Mouse (Mus musculus) intestine, embryonic 15.5 days (tissue): Measurements from ENCODE around the gene Slc7a11. TPM values are rescaled to one million over a fixed set of nuclear protein-coding genes. Genes with fewer than 3 reads are reported as not detected.

Source experiments
- ATAC-seq: fragments of 200-750 bp; cut with Nextera tagmentation; 2 replicates; pipeline ENCODE4 v1.8.0; 2017; ENCODE audit warnings: moderate TSS enrichment, moderate library complexity
- H3K27ac ChIP-seq: fragments of 300-500 bp; sonication (generic); 2 replicates; pipeline ENCODE4 v1.5.1; 2015; ENCODE audit warnings: mild to moderate bottlenecking, inconsistent platforms
- H3K27me3 ChIP-seq: fragments of 300-500 bp; sonication (generic); replicated peaks from 2 replicates; pipeline ENCODE4 v1.6.1; 2015; ENCODE audit warnings: inconsistent platforms
- H3K36me3 ChIP-seq: fragments of 300-500 bp; sonication (generic); 2 replicates; pipeline ENCODE4 v1.6.1; 2015; ENCODE audit warnings: inconsistent platforms
- H3K4me1 ChIP-seq: fragments of 300-500 bp; sonication (generic); replicated peaks from 2 replicates; pipeline ENCODE4 v1.6.1; 2015; ENCODE audit warnings: inconsistent platforms
- H3K4me2 ChIP-seq: fragments of 300-500 bp; sonication (generic); replicated peaks from 2 replicates; pipeline ENCODE4 v1.6.1; 2015; ENCODE audit warnings: mild to moderate bottlenecking, inconsistent platforms
- H3K4me3 ChIP-seq: fragments of 300-500 bp; sonication (generic); replicated peaks from 2 replicates; pipeline ENCODE4 v1.5.1; 2015; ENCODE audit warnings: inconsistent platforms
- H3K9ac ChIP-seq: fragments of 300-500 bp; sonication (generic); 2 replicates; pipeline ENCODE4 v1.6.1; 2015; ENCODE audit warnings: inconsistent platforms
- H3K9me3 ChIP-seq: fragments of 300-500 bp; sonication (generic); 2 replicates; pipeline ENCODE4 v1.6.1; 2016; ENCODE audit warnings: inconsistent platforms
- WGBS: fragments of 180-500 bp; shearing (Covaris S2); methylation state at CpG from one replicate; pipeline ENCODE4 v1.1.7; 2015; 5-methylcytosine and 5-hydroxymethylcytosine counted together
- polyA plus RNA-seq: library from polyadenylated mRNA; unstranded; fragments of >200 nt; fragmentation: Nextera tagmentation; extraction: Ambion mirVana; gene quantifications from 2 replicates; pipeline ENCODE4 v1.2.1, GENCODE M21; 2015

Slc7a11 gene
- polyA plus RNA-seq, 1 experiment from 2014 or later, result 0.14 TPM

DNA sequence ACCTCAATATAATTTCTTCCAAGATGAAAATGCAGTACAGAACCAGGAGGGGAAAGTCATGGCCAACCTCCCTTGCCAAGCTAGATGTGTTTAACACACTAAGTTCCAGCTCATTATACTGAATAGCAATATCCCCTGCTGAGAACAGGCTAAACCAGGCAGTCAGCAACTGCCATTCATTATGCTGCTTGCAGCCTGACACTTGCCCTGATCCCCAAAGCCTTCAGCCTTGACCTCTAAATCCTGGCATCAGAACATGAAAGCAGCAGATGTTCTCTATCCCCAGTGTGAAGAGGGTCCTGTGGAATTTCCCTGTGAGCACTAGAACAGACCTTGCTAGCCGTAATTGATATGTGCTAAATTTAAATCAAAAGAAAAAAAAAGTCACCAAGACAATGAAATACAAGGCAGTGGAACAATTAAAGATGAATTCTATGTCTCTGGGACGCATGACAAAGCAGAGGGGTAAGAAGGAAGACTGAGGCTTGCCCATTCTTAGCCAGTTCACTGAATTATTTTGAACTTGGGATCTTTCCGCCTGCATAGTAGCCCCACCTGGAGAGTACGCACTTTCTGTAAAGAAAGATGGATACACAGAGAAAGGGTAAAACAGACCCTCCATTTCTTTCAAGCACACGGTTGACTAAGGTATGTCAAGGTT lies 56.7 kb downstream of the Slc7a11 start:
- no peak for ATAC-seq
- H3K9ac ChIP-seq, result no peak overlapping the region
- WGBS, result 81% methylated on average over 5 of the region's 5 CpGs
- H3K9me3 ChIP-seq, result no peaks in the 10 kb centered on the region
- H3K4me2 ChIP-seq, result no peak overlapping the region
- no peaks in the 10 kb centered on the region for H3K27me3 ChIP-seq
- no peak overlapping the region for H3K27ac ChIP-seq
- no peak overlapping the region for H3K4me3 ChIP-seq
- H3K36me3 ChIP-seq, result no peaks in the 10 kb centered on the region
- peaks cover 6% of the 10 kb centered on the region; the same call in 1 of the 2 replicates for H3K4me1 ChIP-seq

DNA sequence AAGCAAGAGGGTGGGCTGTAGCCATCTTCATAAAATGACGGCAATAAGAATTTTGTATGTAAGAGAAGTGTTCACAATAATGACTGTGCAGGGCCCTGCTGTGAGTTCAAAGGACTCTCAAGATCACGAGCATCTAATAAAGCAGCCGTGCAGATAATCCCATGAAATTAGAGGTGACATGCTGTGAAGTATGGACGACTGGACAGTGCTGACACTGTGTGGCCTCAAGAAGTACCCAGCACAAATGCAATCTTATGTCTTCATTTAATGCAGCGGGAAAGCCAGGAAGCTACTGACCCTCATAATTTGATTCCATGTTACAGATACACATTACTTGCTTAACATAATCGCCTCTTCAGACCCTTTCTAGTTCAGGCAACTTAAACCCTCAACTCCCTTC lies 57.3 kb downstream of the Slc7a11 start:
- Histone ChIP-seq H3K9ac (no peak overlapping the region), H3K4me1 (peaks cover 6% of the 10 kb centered on the region; the same call in 1 of the 2 replicates), H3K4me2 (no peak overlapping the region), H3K36me3 (no peaks in the 10 kb centered on the region), H3K9me3 (no peaks in the 10 kb centered on the region), H3K4me3 (no peak overlapping the region), H3K27me3 (no peaks in the 10 kb centered on the region), H3K27ac (no peak overlapping the region)
- 85% methylated on average over 6 of the region's 6 CpGs for WGBS
- no peak for ATAC-seq

DNA sequence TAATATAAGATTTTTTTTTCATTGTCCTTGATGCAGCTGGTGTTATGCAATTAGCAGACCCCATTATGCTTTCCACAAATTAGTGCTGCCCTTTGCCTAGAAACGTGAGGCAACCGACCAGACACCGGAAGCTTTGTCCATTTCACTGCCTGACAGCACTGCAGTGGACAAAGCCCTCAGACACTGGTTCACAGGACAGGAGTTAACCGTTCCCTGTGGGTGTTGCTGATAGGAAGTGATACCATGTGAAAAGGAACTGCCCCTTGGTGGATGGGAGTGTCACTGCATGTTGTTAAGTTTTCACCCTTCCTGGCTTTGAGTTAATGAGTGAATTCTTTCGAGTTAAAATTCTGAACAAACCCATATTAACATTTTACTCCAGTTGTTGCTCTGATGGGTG lies 60.7 kb downstream of the Slc7a11 start:
- H3K4me3 ChIP-seq, result no peak overlapping the region
- H3K36me3 ChIP-seq, result no peaks in the 10 kb centered on the region
- WGBS, result 46% methylated on average over 5 of the region's 5 CpGs
- H3K27me3 ChIP-seq, result no peaks in the 10 kb centered on the region
- H3K9me3 ChIP-seq, result no peaks in the 10 kb centered on the region
- H3K27ac ChIP-seq, result no peak overlapping the region
- no peak overlapping the region for H3K4me2 ChIP-seq
- peak; percentile 49; the same call in 1 of the 2 replicates for ATAC-seq
- H3K9ac ChIP-seq, result no peak overlapping the region
- peaks cover 6% of the 10 kb centered on the region; the same call in 1 of the 2 replicates for H3K4me1 ChIP-seq

DNA sequence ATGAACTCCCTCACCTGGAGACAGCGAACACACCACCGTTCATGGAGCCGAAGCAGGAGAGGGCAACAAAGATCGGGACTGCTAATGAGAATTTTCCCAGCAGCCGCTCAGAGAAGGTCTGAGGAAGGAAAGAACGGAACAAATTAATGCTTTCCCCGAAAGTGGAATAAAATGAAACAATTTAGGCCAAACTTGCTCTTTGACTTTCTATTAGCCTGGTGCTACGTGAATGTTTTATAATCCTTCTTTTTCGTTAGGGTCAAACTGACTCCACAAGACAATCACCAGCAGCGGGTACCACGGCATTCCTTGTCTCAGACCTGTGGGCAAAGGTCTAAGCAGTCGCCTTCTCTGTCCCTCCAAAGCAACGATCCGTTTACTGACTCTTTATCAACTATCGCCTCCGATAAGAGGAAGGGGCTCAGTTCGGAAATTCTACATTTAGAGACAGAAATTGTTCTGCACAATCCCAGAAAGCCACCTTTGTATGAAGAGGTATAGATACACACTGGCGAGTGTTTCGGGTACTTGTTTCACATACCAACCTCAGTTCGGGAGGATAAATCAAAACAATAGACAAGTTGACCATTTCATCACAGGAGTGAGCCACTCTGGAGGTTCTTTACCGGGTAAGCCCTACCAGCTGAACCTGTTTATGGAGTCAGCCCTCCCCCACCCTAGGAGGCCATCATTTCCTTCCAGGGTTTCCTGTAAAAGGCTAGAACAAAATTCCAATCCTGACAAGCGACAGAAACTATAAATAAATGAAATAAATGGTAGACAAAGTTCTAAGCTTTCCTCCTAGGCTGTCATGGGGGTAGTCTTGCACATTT lies 61.3 kb downstream of the Slc7a11 start:
- peak; percentile 76 for ATAC-seq
- H3K9ac ChIP-seq, result no peak overlapping the region; the same call in 1 of the 2 replicates

GRCm38 (mm10) chr3:50381160-50381860 lies 62.1 kb downstream of the Slc7a11 start:
- H3K9me3 ChIP-seq, result no peaks in the 10 kb centered on the region
- H3K4me3 ChIP-seq, result peak overlapping the region; percentile 34
- WGBS, result 18% methylated on average over 10 of the region's 10 CpGs
- ATAC-seq, result peak; percentile 91
- H3K36me3 ChIP-seq, result no peaks in the 10 kb centered on the region
- H3K4me2 ChIP-seq, result peak overlapping the region; percentile 63
- no peak overlapping the region; the same call in 1 of the 2 replicates for H3K9ac ChIP-seq
- no peak overlapping the region for H3K27ac ChIP-seq
- peaks cover 6% of the 10 kb centered on the region; the same call in 1 of the 2 replicates for H3K4me1 ChIP-seq
- no peaks in the 10 kb centered on the region for H3K27me3 ChIP-seq

More for the DNA sequence above, 61.3 kb downstream of the Slc7a11 start:
- H3K4me2 ChIP-seq, result peak overlapping the region; percentile 63
- no peaks in the 10 kb centered on the region for H3K36me3 ChIP-seq
- H3K9me3 ChIP-seq, result no peaks in the 10 kb centered on the region
- WGBS, result 25% methylated on average over 22 of the region's 22 CpGs
- H3K4me3 ChIP-seq, result peak overlapping the region; percentile 34
- no peak overlapping the region for H3K27ac ChIP-seq
- peaks cover 6% of the 10 kb centered on the region; the same call in 1 of the 2 replicates for H3K4me1 ChIP-seq
- no peaks in the 10 kb centered on the region for H3K27me3 ChIP-seq

DNA sequence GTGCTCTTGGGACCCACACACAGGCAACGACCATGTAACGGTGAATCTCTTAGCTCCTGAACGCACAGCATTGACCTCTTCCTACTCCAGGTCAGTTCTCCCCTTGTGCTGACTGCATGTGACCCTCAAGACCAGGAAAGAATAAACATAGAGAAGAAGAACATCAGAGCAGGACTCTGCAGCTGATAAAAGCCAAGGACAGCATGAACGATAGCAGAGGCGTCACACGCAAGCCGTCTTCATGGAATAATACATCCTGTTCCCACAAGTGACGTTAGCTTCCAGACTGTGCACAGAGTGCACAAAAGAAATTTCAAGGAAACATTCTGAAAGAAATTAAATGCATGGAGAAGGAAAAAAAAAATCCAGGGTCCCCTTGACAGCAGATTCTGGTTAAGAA lies 63.5 kb downstream of the Slc7a11 start:
- H3K36me3 ChIP-seq, result no peaks in the 10 kb centered on the region
- H3K27me3 ChIP-seq, result no peaks in the 10 kb centered on the region
- no peak overlapping the region for H3K4me2 ChIP-seq
- no peak for ATAC-seq
- H3K27ac ChIP-seq, result no peak overlapping the region
- H3K9me3 ChIP-seq, result no peaks in the 10 kb centered on the region
- no peak overlapping the region for H3K9ac ChIP-seq
- 70% methylated on average over 8 of the region's 8 CpGs for WGBS
- H3K4me1 ChIP-seq, result peaks cover 6% of the 10 kb centered on the region; the same call in 1 of the 2 replicates
- H3K4me3 ChIP-seq, result no peak overlapping the region

GRCm38 (mm10) chr3:50375477-50375876 lies 67.9 kb downstream of the Slc7a11 start:
- Histone ChIP-seq H3K9ac (no peak overlapping the region), H3K4me3 (no peak overlapping the region), H3K9me3 (no peaks in the 10 kb centered on the region), H3K4me1 (no peaks in the 10 kb centered on the region), H3K36me3 (no peaks in the 10 kb centered on the region), H3K4me2 (no peak overlapping the region), H3K27me3 (no peaks in the 10 kb centered on the region), H3K27ac (no peak overlapping the region)
- ATAC-seq, result no peak

GRCm38 (mm10) chr3:50369791-50370190 lies 73.6 kb downstream of the Slc7a11 start:
- H3K27me3 ChIP-seq, result no peaks in the 10 kb centered on the region
- no peak overlapping the region for H3K4me3 ChIP-seq
- H3K36me3 ChIP-seq, result no peaks in the 10 kb centered on the region
- WGBS, result 81% methylated on average over 6 of the region's 6 CpGs
- no peaks in the 10 kb centered on the region for H3K9me3 ChIP-seq
- no peak overlapping the region for H3K4me2 ChIP-seq
- H3K27ac ChIP-seq, result no peak overlapping the region
- no peak for ATAC-seq
- H3K4me1 ChIP-seq, result no peaks in the 10 kb centered on the region
- H3K9ac ChIP-seq, result no peak overlapping the region

- Histone ChIP-seq H3K27ac (no peak overlapping the region), H3K9me3 (no peaks in the 10 kb centered on the region), H3K36me3 (no peaks in the 10 kb centered on the region), H3K4me2 (no peak overlapping the region), H3K27me3 (no peaks in the 10 kb centered on the region), H3K9ac (no peak overlapping the region), H3K4me1 (no peaks in the 10 kb centered on the region), H3K4me3 (no peak overlapping the region)
- WGBS, result 69% methylated on average over 3 of the region's 3 CpGs
- no peak for ATAC-seq
Observed at GRCm38 (mm10) chr3:50367175-50367574, 76.2 kb downstream of the Slc7a11 start.

DNA sequence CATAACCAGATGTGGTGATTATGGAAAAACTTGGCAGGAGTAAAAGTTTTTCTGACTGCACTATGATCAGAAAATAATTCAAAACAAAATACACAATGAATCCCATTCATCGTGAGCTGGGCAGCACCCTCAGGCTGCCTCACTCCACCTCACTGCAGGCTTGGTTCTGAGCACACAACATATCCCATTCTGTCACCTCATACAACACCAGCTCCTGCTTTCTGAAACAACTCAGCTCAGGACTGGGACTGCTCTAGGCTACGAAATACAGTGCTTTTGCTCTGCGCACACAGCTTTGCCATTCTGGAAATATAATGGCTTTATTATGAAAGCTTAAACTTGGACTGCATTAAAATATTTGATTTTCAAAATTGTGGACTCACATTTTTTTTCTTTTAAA lies 79.8 kb downstream of the Slc7a11 start:
- Histone ChIP-seq H3K4me1 (no peaks in the 10 kb centered on the region), H3K9me3 (no peaks in the 10 kb centered on the region), H3K4me3 (no peak overlapping the region), H3K36me3 (no peaks in the 10 kb centered on the region), H3K27me3 (no peaks in the 10 kb centered on the region), H3K4me2 (no peak overlapping the region), H3K27ac (no peak overlapping the region), H3K9ac (no peak overlapping the region)
- 82% methylated on average over 3 of the region's 3 CpGs for WGBS
- no peak for ATAC-seq

GRCm38 (mm10) chr3:50347081-50347480 lies 96.3 kb downstream of the Slc7a11 start:
- no peak overlapping the region for H3K27ac ChIP-seq
- H3K4me1 ChIP-seq, result no peaks in the 10 kb centered on the region
- H3K4me2 ChIP-seq, result no peak overlapping the region
- no peaks in the 10 kb centered on the region for H3K9me3 ChIP-seq
- H3K27me3 ChIP-seq, result no peaks in the 10 kb centered on the region
- ATAC-seq, result no peak
- 59% methylated on average over 1 of the region's 1 CpGs for WGBS
- H3K9ac ChIP-seq, result no peak overlapping the region
- H3K36me3 ChIP-seq, result no peaks in the 10 kb centered on the region
- no peak overlapping the region for H3K4me3 ChIP-seq

DNA sequence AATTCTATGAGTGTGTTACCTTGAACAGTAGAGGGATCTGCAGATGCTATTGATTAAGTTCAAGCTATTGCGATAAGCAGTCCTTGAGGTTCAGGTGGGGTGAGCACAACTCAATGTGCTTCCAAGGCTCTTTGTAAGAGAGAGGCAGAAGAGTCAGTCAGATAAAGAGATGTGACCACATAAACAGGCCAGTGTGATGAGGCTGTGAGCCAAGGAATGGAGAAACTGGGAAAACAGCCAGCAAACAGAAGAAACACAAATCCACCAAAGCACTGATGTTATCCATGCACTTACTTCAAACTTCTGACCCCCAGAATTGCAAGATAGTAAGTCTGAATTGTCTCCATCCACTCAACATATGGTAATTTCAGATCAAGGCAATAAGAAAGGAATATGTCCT lies 99.0 kb downstream of the Slc7a11 start:
- H3K9ac ChIP-seq, result no peak overlapping the region
- no peak overlapping the region for H3K4me2 ChIP-seq
- no peak overlapping the region for H3K4me3 ChIP-seq
- H3K4me1 ChIP-seq, result no peaks in the 10 kb centered on the region
- no peaks in the 10 kb centered on the region for H3K36me3 ChIP-seq
- ATAC-seq, result no peak
- H3K27ac ChIP-seq, result no peak overlapping the region
- H3K27me3 ChIP-seq, result no peaks in the 10 kb centered on the region
- WGBS, result 80% methylated on average over 1 of the region's 1 CpGs
- H3K9me3 ChIP-seq, result no peaks in the 10 kb centered on the region
